Mouse (Mus musculus) adipocyte (in vitro differentiated cells): ENCODE measurements around the gene Rasal1.

ENCODE experiments used
- DNase-seq: peaks from one replicate; pipeline ENCODE4 v3.0.0-alpha.2; 2016; ENCODE audit warnings: low spot score

The Rasal1 gene

DNA sequence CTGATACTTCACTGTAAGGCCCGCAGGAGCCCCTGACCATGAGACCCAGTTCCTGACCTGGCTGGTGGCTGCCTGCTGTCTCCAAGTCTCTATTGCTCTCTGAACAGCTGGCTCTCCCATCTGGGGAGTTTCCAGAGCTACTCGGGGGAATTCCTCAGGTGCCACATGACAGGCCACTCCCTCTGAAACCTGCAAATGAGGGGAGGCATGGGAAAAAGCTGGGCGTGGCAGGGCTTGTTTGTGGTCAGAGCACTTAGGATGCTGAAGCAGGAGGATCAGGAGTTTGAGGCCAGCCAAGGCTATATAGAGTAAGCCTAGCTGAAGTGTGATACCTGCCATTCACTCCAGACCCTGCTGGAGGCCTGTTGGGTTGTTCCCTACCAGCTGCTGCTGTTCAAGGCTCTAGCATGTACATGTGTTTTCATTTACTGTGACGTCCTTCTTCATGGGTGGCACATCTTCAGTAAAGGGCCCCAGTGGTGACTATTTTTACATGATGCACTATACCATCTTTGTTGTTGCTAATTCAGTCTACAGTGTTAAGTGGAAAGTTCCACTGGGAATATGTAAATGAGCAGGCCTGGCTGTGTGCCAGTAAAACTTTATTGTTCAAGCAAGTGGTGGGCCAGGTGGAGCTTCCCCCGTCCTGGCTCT is 26.3 kb upstream of the Rasal1 start:
- no peak for DNase-seq

DNA sequence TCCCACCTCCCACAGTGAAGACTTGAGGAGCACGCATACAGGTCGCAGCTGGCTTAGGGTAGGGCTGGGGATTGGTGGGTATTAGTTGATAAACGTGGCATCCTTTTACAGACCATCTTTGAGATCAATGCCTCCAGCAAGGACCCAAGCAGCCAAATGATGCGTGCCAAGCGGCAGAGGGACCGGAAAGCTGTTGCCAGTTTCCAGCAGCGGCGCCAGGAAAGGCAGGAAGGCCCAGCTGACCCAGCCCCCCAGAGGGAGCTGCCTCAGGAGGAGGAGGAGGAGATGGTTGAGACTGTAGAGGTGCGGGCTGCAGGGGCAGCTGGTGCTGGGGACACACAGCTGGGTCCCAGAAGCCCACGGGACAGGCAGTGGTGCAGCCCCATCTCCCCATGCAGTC is 24.2 kb upstream of the Rasal1 start:
- DNase-seq, result no peak

DNA sequence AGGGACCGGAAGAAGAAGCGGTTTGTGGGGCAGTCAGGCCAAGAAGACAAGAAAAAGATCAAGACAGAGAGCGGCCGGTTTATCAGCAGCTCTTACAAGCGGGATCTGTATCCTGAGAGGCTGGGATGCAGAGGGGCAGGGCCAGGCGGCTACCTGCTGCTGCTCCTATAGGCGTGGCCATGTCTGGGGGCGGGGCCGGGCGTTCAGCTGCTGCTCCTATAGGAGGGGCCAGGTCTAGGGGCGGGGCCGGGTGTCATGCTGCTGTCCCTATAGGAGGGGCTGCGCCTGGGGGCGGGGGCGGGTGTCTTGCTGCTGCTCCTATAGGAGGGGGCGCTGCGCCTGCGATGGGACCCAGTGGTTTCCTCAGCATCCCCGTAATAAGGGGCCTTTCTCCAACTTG is 22.2 kb upstream of the Rasal1 start:
- no peak for DNase-seq

DNA sequence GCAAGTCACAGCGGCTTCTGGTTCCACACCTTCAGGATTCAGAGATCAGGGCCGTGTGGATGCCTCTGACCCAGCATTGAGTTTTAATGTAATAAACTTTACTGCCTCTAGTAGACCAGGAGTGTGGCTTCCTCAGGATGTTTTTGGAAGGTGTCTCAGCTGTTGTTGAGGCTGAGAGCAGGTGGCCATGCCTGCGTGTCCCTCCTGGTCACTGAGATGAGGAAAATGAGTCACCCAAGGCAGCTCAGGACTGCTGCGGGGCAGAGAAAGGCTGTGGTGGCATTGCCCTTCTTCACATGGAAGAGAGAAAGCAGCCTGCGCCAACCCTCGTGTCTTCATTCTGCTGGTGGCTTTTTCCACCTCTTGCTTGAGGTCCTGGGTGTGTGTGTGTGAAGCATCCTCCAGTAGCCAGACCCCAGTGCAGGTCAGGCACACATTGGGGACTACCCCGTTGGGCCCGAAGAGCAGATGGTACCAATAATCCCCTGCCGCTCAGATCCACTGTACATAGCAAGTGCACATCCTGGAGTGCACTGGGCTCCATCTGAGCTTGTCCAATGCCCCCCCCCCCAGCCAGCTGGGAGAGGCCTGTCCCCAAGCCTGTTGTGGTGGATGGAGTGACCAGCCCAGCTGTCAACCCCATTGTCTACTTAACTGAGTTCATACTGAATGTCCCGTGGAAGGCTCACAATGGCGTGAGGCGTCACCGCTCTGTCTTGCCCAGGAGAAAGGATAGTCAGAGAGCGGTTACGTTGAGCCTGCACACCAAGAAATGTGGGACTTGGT is 20.9 kb upstream of the Rasal1 start:
- no peak for DNase-seq

DNA sequence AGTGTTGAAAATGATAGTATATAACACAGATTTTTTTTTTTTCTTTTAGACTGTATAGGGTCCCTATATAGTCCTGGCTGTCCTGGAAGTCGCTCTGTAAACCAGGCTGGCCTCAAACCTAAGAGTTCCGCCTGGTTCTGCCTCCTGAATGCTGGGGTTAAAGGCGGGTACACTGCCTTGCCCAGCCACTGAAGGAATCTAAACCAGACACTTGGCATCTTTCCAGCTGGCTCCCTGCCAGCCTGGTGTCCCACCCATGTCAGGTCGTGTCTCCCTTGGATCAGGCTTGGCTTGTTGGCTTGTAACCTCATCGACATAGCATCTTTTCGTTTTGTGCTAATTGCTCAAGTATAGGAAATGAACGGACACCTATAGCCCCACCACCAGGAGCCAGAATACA is 20.0 kb upstream of the Rasal1 start:
- DNase-seq, result peak; percentile 27

DNA sequence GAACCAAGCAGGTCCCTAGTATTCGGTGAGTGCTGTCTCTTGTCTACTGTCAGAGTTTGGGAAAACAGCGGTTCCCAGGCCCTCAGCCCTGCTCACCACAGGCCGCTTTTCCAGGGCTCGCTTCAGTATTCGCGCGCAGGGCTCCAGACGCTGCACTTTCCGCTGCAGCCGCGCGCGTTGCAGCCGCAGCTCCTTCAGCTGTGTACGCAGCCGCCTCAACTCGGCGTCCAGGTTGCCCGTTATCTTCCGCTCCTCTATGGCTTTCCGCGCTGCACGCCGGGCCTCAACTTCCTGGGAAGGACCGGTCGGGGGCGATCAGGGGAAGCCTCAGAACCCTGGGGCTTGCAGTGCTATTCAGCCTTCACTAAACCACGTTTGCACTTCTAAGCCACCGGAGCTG is 17.5 kb upstream of the Rasal1 start:
- DNase-seq, result no peak

DNA sequence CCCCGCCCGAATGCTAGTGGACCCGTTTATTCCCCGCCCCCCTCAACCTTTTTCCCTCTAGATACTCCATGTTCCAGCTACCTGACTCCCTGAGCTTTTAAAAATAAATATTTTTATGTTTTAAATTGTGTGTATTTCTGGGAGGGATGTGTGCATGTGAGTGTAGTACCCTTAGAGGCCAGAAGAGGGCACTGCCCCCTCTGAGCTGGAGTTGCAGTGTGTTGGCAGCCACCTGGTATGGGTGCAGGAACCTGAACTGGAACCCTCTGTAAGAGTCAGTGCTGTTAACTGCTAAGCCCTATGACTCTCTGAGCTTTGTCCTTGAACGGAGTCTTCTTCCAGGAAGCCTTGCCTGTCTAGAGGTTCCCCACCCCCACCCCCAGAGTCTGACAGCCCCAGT is 16.7 kb upstream of the Rasal1 start:
- no peak for DNase-seq

DNA sequence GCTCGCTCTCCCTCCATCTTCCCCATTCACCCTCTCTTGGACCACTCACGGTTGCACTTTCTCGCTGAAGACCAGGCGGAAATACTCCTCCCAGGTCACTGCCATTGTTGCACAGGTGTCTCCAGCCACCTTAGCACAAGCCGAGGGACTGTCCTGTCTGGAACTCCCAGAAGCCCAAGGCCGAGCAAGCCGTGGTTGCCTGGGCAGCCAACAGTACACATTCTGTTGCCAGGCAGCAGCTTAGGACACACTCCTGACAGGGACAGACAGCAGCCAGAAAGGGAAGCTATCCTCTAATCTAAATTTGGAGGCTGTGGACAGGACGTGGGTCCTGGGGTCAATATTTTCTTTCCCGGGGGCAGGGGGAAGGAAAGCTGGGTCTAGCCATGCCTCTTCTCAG is 14.5 kb upstream of the Rasal1 start, which contains the start of gene Cfap73:
Gene Cfap73, minus strand, starts transcription at position 105 of the 400 bp plus-strand sequence.
- DNase-seq, result no peak

DNA sequence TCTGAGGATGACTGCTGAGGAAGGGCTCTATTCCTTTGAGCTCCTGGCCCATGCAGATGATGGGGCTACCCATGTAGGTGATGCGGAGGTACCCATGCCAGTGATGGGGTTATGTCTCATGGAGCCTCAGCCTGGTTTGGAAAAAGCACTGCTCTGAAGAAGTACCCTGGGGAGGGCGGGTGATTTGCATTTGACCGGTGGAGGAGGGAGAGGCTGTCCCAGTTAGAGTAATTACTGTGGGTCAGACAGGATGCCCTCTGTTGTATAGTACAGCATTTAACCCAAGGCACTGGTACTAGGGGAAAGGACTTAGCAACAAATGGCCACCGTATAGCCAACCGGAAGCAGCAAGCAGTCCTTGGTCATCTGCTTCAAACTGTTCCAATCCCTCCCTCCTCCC is 13.8 kb upstream of the Rasal1 start:
- no peak for DNase-seq

DNA sequence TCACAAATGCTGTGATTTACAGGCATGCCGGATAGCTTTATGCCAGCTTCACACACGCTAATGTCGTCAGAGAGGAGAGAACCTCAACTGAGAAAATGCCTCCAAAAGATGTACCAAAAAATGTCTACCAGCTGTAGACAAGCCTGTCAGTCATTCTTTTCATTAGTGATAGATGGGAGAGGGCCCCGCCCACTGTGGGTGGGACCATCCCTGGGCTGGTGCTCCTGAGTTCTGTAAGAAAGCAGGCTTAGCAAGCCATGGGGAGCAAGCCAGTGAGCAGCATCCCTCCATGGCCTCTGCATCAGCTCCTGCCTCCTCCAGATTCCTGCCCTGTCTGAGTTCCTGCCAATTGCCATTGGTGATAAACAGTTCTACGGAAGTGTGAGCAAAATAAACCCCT is 13.0 kb upstream of the Rasal1 start:
- DNase-seq, result no peak

DNA sequence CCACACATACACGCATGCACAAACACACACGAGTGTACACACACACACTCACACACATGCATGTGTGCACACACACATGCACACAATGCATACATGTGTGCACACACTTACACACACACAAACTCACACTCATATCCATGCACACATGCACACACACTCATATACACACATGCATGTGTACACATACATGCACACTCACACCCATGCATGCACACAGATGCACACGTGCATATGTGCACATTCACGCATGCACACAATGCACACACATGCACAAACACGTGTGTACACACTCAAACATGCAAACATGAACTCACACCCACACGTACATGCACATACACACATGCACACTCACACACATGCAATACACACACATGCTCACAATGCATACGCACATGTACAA is 8.5 kb upstream of the Rasal1 start:
- no peak for DNase-seq

DNA sequence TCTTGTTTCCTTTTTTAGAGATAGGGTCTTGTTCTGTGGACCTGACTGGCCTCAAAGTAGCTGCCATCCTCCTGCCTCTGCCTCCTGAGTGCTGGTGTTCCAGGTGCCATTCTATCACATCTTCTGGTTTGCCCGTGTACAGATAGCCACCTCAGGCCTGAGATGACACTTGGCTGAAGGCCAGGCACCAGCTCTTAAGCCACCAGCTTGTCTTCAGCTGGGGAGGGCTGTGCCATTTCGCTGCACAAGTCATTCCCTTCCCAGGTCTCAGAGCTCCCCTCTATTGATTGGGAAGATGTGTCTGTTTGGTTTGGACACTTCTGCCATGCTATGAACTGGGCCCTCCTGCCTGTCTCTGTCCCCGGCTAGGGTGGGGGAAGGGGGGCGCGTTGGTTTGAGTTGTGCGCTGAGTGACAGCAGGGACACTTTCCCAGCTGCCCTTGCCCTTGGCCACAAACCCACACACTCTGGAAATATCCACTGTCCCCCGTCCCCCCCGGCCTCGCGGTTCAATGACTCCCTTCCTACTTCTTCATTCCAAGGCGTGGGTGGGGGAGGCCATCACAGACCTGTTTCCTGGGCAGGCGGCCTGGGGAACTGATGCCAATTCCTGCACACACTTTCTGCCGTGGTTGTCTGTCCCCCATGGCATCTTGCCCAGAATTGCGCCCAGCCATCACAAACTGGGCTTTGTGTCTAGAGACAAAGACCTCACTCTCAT is 5.1 kb upstream of the Rasal1 start:
- DNase-seq, result no peak

DNA sequence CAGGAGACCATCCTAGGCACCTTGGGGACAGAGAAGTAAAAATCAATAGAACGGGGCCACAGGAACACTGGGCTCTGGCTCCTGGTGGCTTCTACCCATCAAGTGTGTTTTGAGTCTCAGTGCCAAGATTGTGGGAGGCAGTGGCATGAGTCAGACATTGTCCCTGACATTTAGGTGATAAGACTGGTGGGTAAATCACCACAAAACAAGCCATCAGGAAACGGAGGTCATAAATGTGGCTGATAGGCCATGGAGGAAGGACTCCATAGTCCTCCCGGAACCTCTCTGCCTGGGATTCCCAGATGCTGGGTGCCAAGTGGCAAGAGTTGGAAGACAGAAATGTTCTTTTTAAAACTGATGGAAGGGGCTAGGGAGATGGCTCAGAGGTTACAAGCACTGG is 4.4 kb upstream of the Rasal1 start:
- no peak for DNase-seq

DNA sequence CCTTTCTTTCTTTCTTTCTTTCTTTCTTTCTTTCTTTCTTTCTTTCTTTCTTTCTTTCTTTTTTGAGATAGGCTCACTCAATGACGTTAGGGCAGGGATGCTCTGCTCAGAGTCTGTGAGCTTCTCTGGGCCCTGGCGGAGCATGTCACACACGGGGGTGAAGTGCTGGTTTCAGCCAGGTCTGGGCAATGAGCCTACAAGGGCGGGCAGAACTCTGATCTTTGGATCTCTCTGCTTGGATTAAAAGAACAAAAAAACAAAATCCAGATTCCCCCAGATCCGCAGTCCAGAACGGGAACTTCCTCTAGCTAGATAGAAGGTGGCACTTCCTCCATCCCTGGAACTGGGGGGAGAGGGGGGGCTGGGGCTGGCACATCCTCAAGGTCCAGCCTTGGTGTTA is 2.8 kb upstream of the Rasal1 start:
- DNase-seq, result peak; percentile 27

DNA sequence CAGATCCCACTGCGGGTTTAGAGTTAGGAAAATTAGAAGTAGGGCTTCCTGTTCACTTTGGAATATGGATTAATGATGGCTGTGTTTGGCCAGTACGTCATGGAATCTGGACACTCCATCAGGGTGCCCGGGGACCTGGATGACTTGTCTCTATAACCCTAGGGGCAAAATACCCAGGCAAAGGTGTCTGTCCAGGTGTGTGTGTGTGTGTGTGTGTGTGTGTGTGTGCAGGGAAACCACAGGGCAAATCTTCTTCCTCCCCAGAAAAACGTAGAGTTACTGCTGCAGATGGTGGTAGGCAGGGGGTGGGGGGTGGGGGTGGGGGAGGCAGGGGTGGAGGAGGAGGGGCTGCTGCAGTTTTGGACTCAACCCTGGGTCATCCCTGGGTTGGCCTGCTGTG is 1.3 kb upstream of the Rasal1 start:
- DNase-seq, result no peak

DNA sequence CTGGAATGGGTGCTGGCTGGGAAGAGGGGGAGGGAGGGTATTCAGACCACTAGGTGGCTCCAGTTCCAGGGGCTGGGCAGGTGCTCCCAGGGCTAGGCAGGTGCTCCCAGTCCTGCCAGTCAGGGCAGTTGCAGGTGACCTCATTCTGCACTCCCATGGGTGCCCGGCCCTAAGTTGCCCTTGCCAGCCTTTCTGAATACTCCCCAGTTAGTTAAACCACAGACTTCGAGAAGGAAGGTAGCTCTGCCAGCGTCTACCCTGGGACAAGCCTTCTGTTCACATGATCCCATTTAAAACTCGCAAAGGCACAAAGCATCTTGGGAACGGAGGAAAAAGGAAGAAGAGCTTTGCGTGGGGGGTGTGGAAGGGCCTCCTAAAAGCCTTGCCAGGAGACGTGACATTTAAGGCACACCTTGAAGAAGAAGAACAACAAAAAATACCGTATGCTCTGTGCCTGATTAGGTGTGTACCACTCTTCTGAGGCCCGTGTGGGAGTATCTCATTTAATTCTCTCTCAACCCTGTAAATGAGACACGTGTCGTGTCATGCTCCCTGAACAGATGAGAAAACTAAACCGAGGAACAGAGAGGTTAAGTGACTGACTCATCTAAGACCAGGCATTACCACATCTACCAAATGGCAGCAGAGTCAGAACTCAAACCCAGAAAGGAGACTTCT is 659 bp upstream of the Rasal1 start:
- DNase-seq, result no peak

DNA sequence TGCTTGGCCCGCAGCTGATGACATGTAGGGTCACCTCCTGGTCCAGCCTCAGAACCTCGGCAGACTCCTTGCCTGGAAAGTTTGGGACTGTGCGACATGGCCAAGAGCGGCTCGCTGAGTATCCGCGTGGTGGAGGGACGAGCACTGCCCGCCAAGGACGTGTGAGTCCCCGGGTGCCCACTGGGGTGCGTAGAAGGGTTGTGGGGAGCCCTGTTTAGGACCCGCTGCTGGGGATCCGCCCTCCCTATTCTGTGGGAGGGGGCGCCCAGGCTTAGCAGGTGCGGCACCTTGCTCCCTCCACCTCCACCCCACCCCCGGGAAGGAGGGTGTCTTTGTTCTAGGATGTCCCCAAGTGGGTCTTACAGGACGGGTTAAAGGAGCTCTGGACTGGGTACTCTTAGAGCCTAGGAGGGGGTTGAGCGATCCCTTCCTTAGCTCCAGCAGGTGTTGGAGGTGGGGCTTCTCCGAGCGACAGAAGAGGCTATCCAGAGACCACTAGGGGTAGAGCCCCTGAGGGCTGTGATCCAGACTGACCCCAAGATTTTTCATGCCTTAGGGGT is 842 bp downstream of the Rasal1 start:
- DNase-seq, result no peak

DNA sequence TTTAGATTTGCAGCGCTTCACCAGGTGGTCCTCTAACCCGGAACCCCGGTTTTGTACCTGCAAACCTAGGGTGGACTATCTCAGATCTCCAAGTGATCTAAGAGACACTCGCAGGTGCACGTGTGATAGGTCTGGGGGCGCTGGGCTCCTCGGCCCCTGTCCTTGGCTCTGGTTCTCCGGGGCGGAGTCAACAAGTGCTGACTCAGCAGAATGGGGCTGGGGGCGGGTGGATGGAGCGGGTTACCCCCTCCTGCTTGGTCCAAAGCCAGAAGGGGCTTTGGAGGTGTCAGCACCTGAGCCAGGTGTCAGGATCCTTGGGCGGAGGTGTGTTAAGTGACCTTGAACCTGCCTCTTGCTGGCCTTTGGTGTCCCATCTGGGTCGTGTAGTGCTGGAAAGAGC is 1.3 kb downstream of the Rasal1 start:
- no peak for DNase-seq

DNA sequence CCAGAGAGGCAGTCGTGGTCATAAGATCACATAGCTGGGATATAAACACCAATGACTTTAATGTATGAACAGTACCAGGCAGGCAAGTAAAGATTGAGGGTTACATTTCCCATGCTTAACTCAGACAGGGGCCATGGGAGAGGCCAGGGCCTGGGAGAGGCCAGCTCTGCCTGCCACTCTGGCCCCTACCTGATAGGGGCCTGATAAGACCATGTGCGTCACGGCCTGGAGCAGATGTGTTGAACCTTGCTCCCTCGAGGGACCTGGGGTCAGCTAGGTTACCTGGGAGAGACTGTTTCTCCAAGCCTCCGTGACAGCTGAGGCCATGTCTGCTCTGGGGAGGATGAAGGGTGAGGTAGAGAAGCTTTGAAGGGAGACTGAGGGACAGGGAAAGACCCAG is 2.6 kb downstream of the Rasal1 start:
- no peak for DNase-seq

DNA sequence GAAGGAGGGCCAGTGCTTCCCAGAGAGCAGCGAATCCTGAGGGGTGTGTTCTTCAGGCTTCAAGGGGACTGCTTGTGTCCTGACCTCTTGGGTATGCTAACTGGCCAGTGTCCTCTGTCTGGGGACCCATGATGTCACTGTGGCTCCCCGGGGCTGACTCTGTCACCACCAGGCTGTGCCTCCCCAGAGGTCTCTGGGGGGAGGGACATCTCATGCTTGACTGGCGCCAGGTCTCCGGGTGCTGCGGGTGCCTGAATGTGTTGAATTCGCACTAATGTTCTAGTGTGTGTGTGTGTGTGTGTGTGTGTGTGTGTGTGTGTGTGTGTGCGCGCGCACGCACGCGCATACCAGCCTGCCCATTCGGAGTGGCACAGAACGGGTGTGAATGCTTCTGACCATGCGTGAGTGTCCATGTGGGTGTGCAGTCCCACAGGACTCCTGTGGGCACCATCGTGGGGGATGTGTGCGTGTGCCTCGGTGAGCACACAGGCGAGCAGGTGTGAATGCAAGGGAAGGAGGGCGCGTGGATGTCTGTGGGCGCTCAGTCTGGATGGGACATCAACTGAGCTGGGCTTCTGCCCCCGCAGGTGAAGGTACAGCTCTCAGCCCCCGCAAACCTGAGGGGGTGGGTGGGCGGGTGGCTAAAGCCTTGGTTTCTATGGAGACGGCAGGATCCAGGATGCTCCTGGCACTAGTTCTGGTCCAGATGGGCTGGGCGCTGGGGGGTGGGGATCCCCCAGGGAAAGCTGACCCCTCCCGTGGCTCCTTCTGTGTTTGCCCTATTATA is 4.5 kb downstream of the Rasal1 start:
- no peak for DNase-seq

DNA sequence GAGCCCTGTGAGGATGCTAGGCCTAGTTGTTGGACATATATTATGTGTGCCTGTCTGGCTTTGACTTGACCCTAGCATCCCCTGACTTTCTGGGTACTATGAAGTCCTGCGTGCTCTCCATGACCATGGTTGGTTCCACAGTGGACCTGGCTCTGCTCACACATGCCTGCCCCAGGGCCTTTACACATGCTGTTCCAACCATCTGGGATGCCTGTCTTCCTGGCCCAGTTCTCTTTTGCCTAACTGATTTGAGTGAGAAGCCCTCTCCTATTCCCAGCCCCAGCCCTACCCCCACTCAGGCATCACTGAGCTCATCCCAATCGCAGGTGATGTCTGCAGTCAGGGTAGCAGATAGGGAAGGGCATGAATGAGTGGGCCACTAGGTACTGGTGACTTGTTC is 5.3 kb downstream of the Rasal1 start:
- no peak for DNase-seq
